Mouse (Mus musculus): ENCODE data around the gene Trim47. TPM values are rescaled to one million over a fixed set of nuclear protein-coding genes. Genes with fewer than 3 reads are reported as not detected.

The Trim47 gene
- total and polyA plus RNA-seq, 2 experiments from 2014 or later, result 42.8 to 89.0 TPM

GRCm38 (mm10) chr11:116117819-116118218 lies 9.2 kb downstream of the Trim47 start:
- Histone ChIP-seq H3K9me3 (replicated peaks; ENCODE audit: control insufficient read depth, low read length) (no peaks in the 10 kb centered on the region), H3K36me3 (replicated peaks; ENCODE audit: control insufficient read depth, insufficient read depth, low read length) (peaks cover 4% of the 10 kb centered on the region; the same call in 1 of the 2 replicates), H3K4me3 (ENCODE audit: low read depth, low read length) (no peak overlapping the region), H3K4me2 (ENCODE audit: low read depth, low read length) (no peak overlapping the region), H3K27me3 (ENCODE audit: control insufficient read depth, insufficient read depth, low read length) (no peaks in the 10 kb centered on the region), H3K27ac (ENCODE audit: low read depth) (no peak overlapping the region), H3K4me1 (ENCODE audit: control insufficient read depth, insufficient read depth) (no peaks in the 10 kb centered on the region), H3K9ac (replicated peaks; ENCODE audit: low read depth, low read length) (no peak overlapping the region)
- no peak for TF ChIP-seq EP300 (IDR thresholded peaks at IDR 0.05; ENCODE audit: low read depth)
- TF ChIP-seq CTCF (IDR thresholded peaks at IDR 0.05; ENCODE audit: low read depth), result peak; percentile 14; the same call in 1 of the 2 replicates
- DNase-seq (ENCODE audit: low spot score) (no peak), ATAC-seq (ENCODE audit: insufficient read depth, low read depth) (no peak)

- peak overlapping the region; percentile 23; the same call in 1 of the 2 replicates for H3K27ac ChIP-seq (ENCODE audit: low read depth)
- peak; percentile 64 for ATAC-seq (ENCODE audit: insufficient read depth, low read depth)
- H3K9me3 ChIP-seq (replicated peaks; ENCODE audit: control insufficient read depth, low read length), result no peaks in the 10 kb centered on the region
- no peak for TF ChIP-seq CTCF (IDR thresholded peaks at IDR 0.05; ENCODE audit: low read depth)
- TF ChIP-seq EP300 (IDR thresholded peaks at IDR 0.05; ENCODE audit: low read depth), result no peak
- no peak overlapping the region for H3K4me3 ChIP-seq (ENCODE audit: low read depth, low read length)
- no peaks in the 10 kb centered on the region for H3K27me3 ChIP-seq (ENCODE audit: control insufficient read depth, insufficient read depth, low read length)
- H3K4me1 ChIP-seq (ENCODE audit: control insufficient read depth, insufficient read depth), result no peaks in the 10 kb centered on the region
- DNase-seq (ENCODE audit: low spot score), result no peak
- no peak overlapping the region for H3K4me2 ChIP-seq (ENCODE audit: low read depth, low read length)
- 66% methylated on average over 12 of the region's 12 CpGs for WGBS
- 0 out of 2 replicates have a peak, but pooled peaks cover 3% of the 10 kb centered on the region for H3K36me3 ChIP-seq (replicated peaks; ENCODE audit: control insufficient read depth, insufficient read depth, low read length)
- no peak overlapping the region for H3K9ac ChIP-seq (replicated peaks; ENCODE audit: low read depth, low read length)
Measured at GRCm38 (mm10) chr11:116117241-116117640, 9.8 kb downstream of the Trim47 start.

- TF ChIP-seq CTCF (IDR thresholded peaks at IDR 0.05; ENCODE audit: low read depth), result no peak
- no peak for TF ChIP-seq EP300 (IDR thresholded peaks at IDR 0.05; ENCODE audit: low read depth)
- Histone ChIP-seq H3K4me3 (ENCODE audit: low read depth, low read length) (no peak overlapping the region), H3K4me2 (ENCODE audit: low read depth, low read length) (no peak overlapping the region), H3K27ac (ENCODE audit: low read depth) (no peak overlapping the region), H3K36me3 (replicated peaks; ENCODE audit: control insufficient read depth, insufficient read depth, low read length) (no peaks in the 10 kb centered on the region), H3K4me1 (ENCODE audit: control insufficient read depth, insufficient read depth) (peaks cover 22% of the 10 kb centered on the region; the same call in 1 of the 2 replicates), H3K9ac (replicated peaks; ENCODE audit: low read depth, low read length) (no peak overlapping the region), H3K27me3 (ENCODE audit: control insufficient read depth, insufficient read depth, low read length) (no peaks in the 10 kb centered on the region), H3K9me3 (replicated peaks; ENCODE audit: control insufficient read depth, low read length) (no peaks in the 10 kb centered on the region)
- DNase-seq (ENCODE audit: low spot score) (no peak), ATAC-seq (ENCODE audit: insufficient read depth, low read depth) (no peak)
- 89% methylated on average over 19 of the region's 19 CpGs for WGBS
Measured at GRCm38 (mm10) chr11:116111611-116112203, 15.3 kb downstream of the Trim47 start.

- peaks cover 22% of the 10 kb centered on the region; the same call in 1 of the 2 replicates for H3K4me1 ChIP-seq (ENCODE audit: control insufficient read depth, insufficient read depth)
- 82% methylated on average over 4 of the region's 4 CpGs for WGBS
- H3K9ac ChIP-seq (replicated peaks; ENCODE audit: low read depth, low read length), result no peak overlapping the region
- TF ChIP-seq EP300 (IDR thresholded peaks at IDR 0.05; ENCODE audit: low read depth) (no peak), CTCF (IDR thresholded peaks at IDR 0.05; ENCODE audit: low read depth) (peak; percentile 25)
- H3K4me3 ChIP-seq (ENCODE audit: low read depth, low read length), result no peak overlapping the region
- ATAC-seq (ENCODE audit: insufficient read depth, low read depth) (no peak), DNase-seq (ENCODE audit: low spot score) (no peak)
- peak overlapping the region; percentile 95 for H3K27ac ChIP-seq (ENCODE audit: low read depth)
- no peaks in the 10 kb centered on the region for H3K9me3 ChIP-seq (replicated peaks; ENCODE audit: control insufficient read depth, low read length)
- no peaks in the 10 kb centered on the region for H3K27me3 ChIP-seq (ENCODE audit: control insufficient read depth, insufficient read depth, low read length)
- H3K36me3 ChIP-seq (replicated peaks; ENCODE audit: control insufficient read depth, insufficient read depth, low read length), result peaks cover 4% of the 10 kb centered on the region; the same call in 1 of the 2 replicates
- peak overlapping the region; percentile 66 for H3K4me2 ChIP-seq (ENCODE audit: low read depth, low read length)
Measured at GRCm38 (mm10) chr11:116111067-116111466, 15.9 kb downstream of the Trim47 start.

- TF ChIP-seq EP300 (IDR thresholded peaks at IDR 0.05; ENCODE audit: low read depth) (no peak), CTCF (IDR thresholded peaks at IDR 0.05; ENCODE audit: low read depth) (no peak)
- peak overlapping the region; percentile 95 for H3K27ac ChIP-seq (ENCODE audit: low read depth)
- H3K9me3 ChIP-seq (replicated peaks; ENCODE audit: control insufficient read depth, low read length), result no peaks in the 10 kb centered on the region
- peak overlapping the region; percentile 66 for H3K4me2 ChIP-seq (ENCODE audit: low read depth, low read length)
- DNase-seq (ENCODE audit: low spot score) (peak; percentile 76), ATAC-seq (ENCODE audit: insufficient read depth, low read depth) (peak; percentile 43)
- no peaks in the 10 kb centered on the region for H3K27me3 ChIP-seq (ENCODE audit: control insufficient read depth, insufficient read depth, low read length)
- H3K4me3 ChIP-seq (ENCODE audit: low read depth, low read length), result peak overlapping the region; percentile 89
- peaks cover 22% of the 10 kb centered on the region; the same call in 1 of the 2 replicates for H3K4me1 ChIP-seq (ENCODE audit: control insufficient read depth, insufficient read depth)
- H3K9ac ChIP-seq (replicated peaks; ENCODE audit: low read depth, low read length), result peak overlapping the region; percentile 90
- H3K36me3 ChIP-seq (replicated peaks; ENCODE audit: control insufficient read depth, insufficient read depth, low read length), result peaks cover 9% of the 10 kb centered on the region; the same call in 1 of the 2 replicates
- 6% methylated on average over 10 of the region's 10 CpGs for WGBS
Measured at GRCm38 (mm10) chr11:116110540-116110939, 16.5 kb downstream of the Trim47 start.

Data from heart, postnatal 0 days (tissue).